Comparison of ENCODE assay signal across 14 mouse cellular contexts in genomic region chr6:30550496-30551192, GRCm38 (mm10). TPM values are rescaled to one million over a fixed set of nuclear protein-coding genes. Genes with fewer than 3 reads are reported as not detected.
DNase-seq lines count a peak whose midpoint lies in the region; ATAC-seq and TF ChIP-seq lines count a peak whose summit lies in the region.
"Had no signal": no experiment of that assay in that cellular context is flagged by ENCODE, and none has a peak within 500 bp of the region (broad histone marks: within the 10 kb centered on the region; RNA-seq: fewer than 3 reads in every experiment).

No protein-coding gene starts in this region.

- no peak overlapping the region for H3K4me3 ChIP-seq in C2C12 (ENCODE audit: insufficient read depth, poor library complexity, severe bottlenecking)
- H3K4me3 ChIP-seq in forebrain, postnatal 0 days (ENCODE audit: low read depth, low read length), result no peak overlapping the region
- H3K4me3 ChIP-seq in midbrain, embryonic 12.5 days, result no peak overlapping the region
- no peak overlapping the region for H3K4me3 ChIP-seq in kidney, embryonic 16.5 days (ENCODE audit: low read length)
- H3K4me3 ChIP-seq: heart, embryonic 15.5 days had no signal

- no peak for ATAC-seq in forebrain, postnatal 0 days
- peak; percentile 36; the same call in 1 of the 2 replicates for ATAC-seq in midbrain, embryonic 12.5 days (ENCODE audit: low FRiP score, low read depth)
- ATAC-seq in kidney, embryonic 16.5 days (ENCODE audit: low FRiP score, low TSS enrichment), result no peak
- ATAC-seq: Patski had no signal

- TF ChIP-seq CTCF in C2C12 (IDR thresholded peaks at IDR 0.05; ENCODE audit: control insufficient read depth, insufficient read depth, insufficient read length), result no peak
- TF ChIP-seq CTCF in forebrain, postnatal 0 days (IDR thresholded peaks at IDR 0.05; ENCODE audit: low read depth), result no peak

- peak; percentile 66 for DNase-seq in brain, adult 2 months (ENCODE audit: low read depth, low spot score)
- no peak for DNase-seq in forebrain, postnatal 0 days
- no peak for DNase-seq in T-cell, adult 2 months (ENCODE audit: low spot score)
- DNase-seq in lung, postnatal 36 days, result no peak
- DNase-seq: cerebellum, postnatal 25 days; kidney, postnatal 14 days; lung, postnatal 14 days; thymus, postnatal 25 days had no signal

- H3K27ac ChIP-seq in forebrain, postnatal 0 days (ENCODE audit: low read depth, low read length), result peak overlapping the region; percentile 84
- peak overlapping the region; percentile 89 for H3K27ac ChIP-seq in midbrain, embryonic 12.5 days (replicated peaks)
- H3K27ac ChIP-seq in kidney, embryonic 16.5 days (ENCODE audit: low read length), result no peak overlapping the region
- H3K27ac ChIP-seq: heart, embryonic 15.5 days had no signal

- WGBS in forebrain, postnatal 0 days, result 45% methylated on average over 7 of the region's 7 CpGs
- 58% methylated on average over 7 of the region's 7 CpGs for WGBS in midbrain, embryonic 12.5 days
- 73% methylated on average over 7 of the region's 7 CpGs for WGBS in kidney, embryonic 16.5 days

- H3K79me3 ChIP-seq in C2C12 (ENCODE audit: low read depth), result no peaks in the 10 kb centered on the region

- no peaks in the 10 kb centered on the region for H3K27me3 ChIP-seq in C2C12 (ENCODE audit: control insufficient read depth, insufficient read depth, insufficient read length)
- no peaks in the 10 kb centered on the region for H3K27me3 ChIP-seq in forebrain, postnatal 0 days (ENCODE audit: insufficient read depth, low read length)
- H3K27me3 ChIP-seq in midbrain, embryonic 12.5 days, result no peaks in the 10 kb centered on the region
- no peaks in the 10 kb centered on the region for H3K27me3 ChIP-seq in kidney, embryonic 16.5 days (ENCODE audit: insufficient read depth, low read length)
- H3K27me3 ChIP-seq: heart, embryonic 15.5 days; Patski had no signal

- no peak overlapping the region for H3K4me2 ChIP-seq in forebrain, postnatal 0 days (ENCODE audit: low read depth)
- no peak overlapping the region for H3K4me2 ChIP-seq in midbrain, embryonic 12.5 days (replicated peaks)
- no peak overlapping the region for H3K4me2 ChIP-seq in kidney, embryonic 16.5 days (replicated peaks; ENCODE audit: low read depth, low read length)
- H3K4me2 ChIP-seq: heart, embryonic 15.5 days had no signal

- peaks cover 39% of the 10 kb centered on the region for H3K4me1 ChIP-seq in forebrain, postnatal 0 days (ENCODE audit: insufficient read depth)
- H3K4me1 ChIP-seq in midbrain, embryonic 12.5 days, result peaks cover 59% of the 10 kb centered on the region
- peaks cover 72% of the 10 kb centered on the region for H3K4me1 ChIP-seq in kidney, embryonic 16.5 days (ENCODE audit: insufficient read depth, low read length)

- no peak overlapping the region for H3ac ChIP-seq in C2C12 (ENCODE audit: control insufficient read depth, insufficient read length, low read depth)

- no peaks in the 10 kb centered on the region for H3K9me3 ChIP-seq in forebrain, postnatal 0 days (ENCODE audit: low read length)
- 0 out of 2 replicates have a peak, but pooled peaks cover 3% of the 10 kb centered on the region for H3K9me3 ChIP-seq in midbrain, embryonic 12.5 days
- H3K9me3 ChIP-seq in kidney, embryonic 16.5 days (ENCODE audit: low read length), result peaks cover 7% of the 10 kb centered on the region; the same call in 1 of the 2 replicates
- H3K9me3 ChIP-seq: heart, embryonic 15.5 days had no signal

- no peaks in the 10 kb centered on the region for H3K79me2 ChIP-seq in C2C12 (ENCODE audit: control insufficient read depth, insufficient read depth)

- no peaks in the 10 kb centered on the region for H3K36me3 ChIP-seq in C2C12 (ENCODE audit: control insufficient read depth, insufficient read depth)
- no peaks in the 10 kb centered on the region for H3K36me3 ChIP-seq in forebrain, postnatal 0 days (ENCODE audit: insufficient read depth)
- H3K36me3 ChIP-seq in midbrain, embryonic 12.5 days, result no peaks in the 10 kb centered on the region
- H3K36me3 ChIP-seq in kidney, embryonic 16.5 days (ENCODE audit: insufficient read depth, low read length), result no peaks in the 10 kb centered on the region
- H3K36me3 ChIP-seq: heart, embryonic 15.5 days had no signal

- H3K9ac ChIP-seq in forebrain, postnatal 0 days, result no peak overlapping the region
- H3K9ac ChIP-seq in midbrain, embryonic 12.5 days (replicated peaks), result no peak overlapping the region
- no peak overlapping the region for H3K9ac ChIP-seq in kidney, embryonic 16.5 days (replicated peaks; ENCODE audit: low read length)
- H3K9ac ChIP-seq: heart, embryonic 15.5 days had no signal

TF ChIP-seq in C2C12, 6 proteins besides CTCF, POLR2A, EP300 and RAD21:
- TF ChIP-seq USF1 (IDR thresholded peaks at IDR 0.05; ENCODE audit: low read depth), result no peak
- peak; percentile 83 for TF ChIP-seq CEBPB (IDR thresholded peaks at IDR 0.05; ENCODE audit: low read depth)

RNA-seq across cellular contexts. Expression of gene Cpa2, which starts 9.3 kb away (rescaled TPM):
- not detected for polyA plus RNA-seq in C2C12 (2012; fragmentation: generic; extraction: Trizol)
- total RNA-seq in forebrain, postnatal 0 days (2014; rRNA removed), result 6.8 and 10.0 TPM in 2 replicates
- 16.6 and 17.1 TPM in 2 replicates for polyA plus RNA-seq in forebrain, postnatal 0 days (2015; fragmentation: Nextera tagmentation; extraction: Ambion mirVana)
- 5.8 and 6.7 TPM in 2 replicates for polyA plus RNA-seq in midbrain, embryonic 12.5 days (2016; fragmentation: Nextera tagmentation; extraction: Ambion mirVana)
- polyA plus RNA-seq in kidney, embryonic 16.5 days (2015; fragmentation: Nextera tagmentation; extraction: Ambion mirVana), result 15.9 and 17.5 TPM in 2 replicates
- total RNA-seq: gastrocnemius, adult 18-20 months had no signal
- polyA plus RNA-seq: Patski had no signal

RNA-seq across cellular contexts. Expression of gene Cpa4, which starts 17.5 kb away (rescaled TPM):
- polyA plus RNA-seq in C2C12 (2012; fragmentation: generic; extraction: Trizol), result not detected
- 0.23 and 0.38 TPM in 2 replicates for total RNA-seq in forebrain, postnatal 0 days (2014; rRNA removed)
- polyA plus RNA-seq in forebrain, postnatal 0 days (2015; fragmentation: Nextera tagmentation; extraction: Ambion mirVana), result 0.58 and 0.88 TPM in 2 replicates
- 1.6 and 1.9 TPM in 2 replicates for polyA plus RNA-seq in midbrain, embryonic 12.5 days (2016; fragmentation: Nextera tagmentation; extraction: Ambion mirVana)
- polyA plus RNA-seq in kidney, embryonic 16.5 days (2015; fragmentation: Nextera tagmentation; extraction: Ambion mirVana), result 0.12 and 0.14 TPM in 2 replicates
- total RNA-seq: gastrocnemius, adult 18-20 months had no signal
- polyA plus RNA-seq: Patski had no signal

RNA-seq across cellular contexts. Expression of gene Ssmem1, which starts 41.0 kb away (rescaled TPM):
- 0.05 TPM for polyA plus RNA-seq in C2C12 (2012; fragmentation: generic; extraction: Trizol)
- 0.95 and 1.4 TPM in 2 replicates for total RNA-seq in forebrain, postnatal 0 days (2014; rRNA removed)
- polyA plus RNA-seq in forebrain, postnatal 0 days (2015; fragmentation: Nextera tagmentation; extraction: Ambion mirVana), result 0.29 TPM in 1 of 2 replicates, not detected in the other
- 0.22 and 0.34 TPM in 2 replicates for polyA plus RNA-seq in midbrain, embryonic 12.5 days (2016; fragmentation: Nextera tagmentation; extraction: Ambion mirVana)
- 0.17 and 0.37 TPM in 2 replicates for polyA plus RNA-seq in kidney, embryonic 16.5 days (2015; fragmentation: Nextera tagmentation; extraction: Ambion mirVana)
- total RNA-seq: gastrocnemius, adult 18-20 months had no signal

RNA-seq across cellular contexts. Expression of gene Tmem209, which starts 41.1 kb away (rescaled TPM):
- polyA plus RNA-seq in C2C12 (2012; fragmentation: generic; extraction: Trizol), result 19.5 TPM
- total RNA-seq in forebrain, postnatal 0 days (2014; rRNA removed), result 44.4 and 49.8 TPM in 2 replicates
- 19.7 and 24.2 TPM in 2 replicates for polyA plus RNA-seq in forebrain, postnatal 0 days (2015; fragmentation: Nextera tagmentation; extraction: Ambion mirVana)
- 45.6 and 49.1 TPM in 2 replicates for polyA plus RNA-seq in midbrain, embryonic 12.5 days (2016; fragmentation: Nextera tagmentation; extraction: Ambion mirVana)
- 45.6 and 51.4 TPM in 2 replicates for polyA plus RNA-seq in kidney, embryonic 16.5 days (2015; fragmentation: Nextera tagmentation; extraction: Ambion mirVana)
